Mouse (Mus musculus) liver, embryonic 14.5 days (tissue): ENCODE measurements around the gene Gm9936.

ENCODE experiments used
- CTCF ChIP-seq: IDR thresholded peaks from 2 replicates; pipeline ENCODE4 v1.5.1; 2016; ENCODE audit warnings: antibody characterized with exemption, low read depth, control low read depth
- EP300 ChIP-seq: IDR thresholded peaks from 2 replicates; pipeline ENCODE4 v1.6.1; 2016; ENCODE audit warnings: antibody characterized with exemption, low read depth

GRCm38 (mm10) chr5:114888995-114889394 is 30.5 kb upstream of the Gm9936 start:
- TF ChIP-seq CTCF (no peak), EP300 (no peak)
